In the genomic region with DNA sequence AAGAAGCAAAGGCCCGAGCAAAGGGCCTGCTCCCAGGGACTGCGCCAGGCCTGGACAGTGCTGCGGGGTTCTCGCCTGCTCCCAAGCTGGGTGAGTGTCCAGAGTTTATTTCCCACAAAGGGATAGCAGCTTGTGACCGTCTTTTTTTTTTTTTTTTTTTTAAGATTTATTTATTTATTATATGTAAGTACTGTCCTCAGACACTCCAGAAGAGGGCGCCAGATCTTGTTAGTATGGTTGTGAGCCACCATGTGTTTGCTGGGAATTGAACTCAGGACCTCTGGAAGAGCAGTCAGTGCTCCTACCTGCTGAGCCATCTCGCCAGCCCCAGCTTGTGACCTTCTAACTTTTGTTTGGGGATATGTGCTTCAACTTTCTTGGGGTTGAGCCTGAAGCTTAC, we compare ENCODE assay signal across 11 mouse cellular contexts. TPM values are rescaled to one million over a fixed set of nuclear protein-coding genes. Genes with fewer than 3 reads are reported as not detected.
DNase-seq lines count a peak whose midpoint lies in the region; ATAC-seq and TF ChIP-seq lines count a peak whose summit lies in the region.
"Had no signal": no experiment of that assay in that cellular context is flagged by ENCODE, and none has a peak within 500 bp of the region (broad histone marks: within the 10 kb centered on the region; RNA-seq: fewer than 3 reads in every experiment).

No protein-coding gene starts in this region.

- H3K27ac ChIP-seq in kidney, adult 2 months (ENCODE audit: insufficient read depth, low read depth, low read length): no peak overlapping the region
- H3K27ac ChIP-seq in embryonic facial prominence, embryonic 11.5 days (replicated peaks; ENCODE audit: low read depth, low read length): no peak overlapping the region
- no peak overlapping the region for H3K27ac ChIP-seq in midbrain, embryonic 16.5 days (ENCODE audit: low read length)
- H3K27ac ChIP-seq: embryonic facial prominence, embryonic 12.5 days; limb, embryonic 15.5 days had no signal

- no peaks in the 10 kb centered on the region for H3K9me3 ChIP-seq in embryonic facial prominence, embryonic 11.5 days (replicated peaks; ENCODE audit: control insufficient read depth, low read length)
- no peaks in the 10 kb centered on the region for H3K9me3 ChIP-seq in midbrain, embryonic 16.5 days (replicated peaks; ENCODE audit: control insufficient read depth, low read length, poor library complexity, severe bottlenecking)
- H3K9me3 ChIP-seq: embryonic facial prominence, embryonic 12.5 days; limb, embryonic 15.5 days had no signal

- no peak overlapping the region for H3K4me3 ChIP-seq in kidney, adult 2 months (ENCODE audit: insufficient read depth, low read depth, low read length)
- H3K4me3 ChIP-seq in embryonic facial prominence, embryonic 11.5 days (ENCODE audit: low read depth, low read length): no peak overlapping the region
- no peak overlapping the region for H3K4me3 ChIP-seq in midbrain, embryonic 16.5 days (ENCODE audit: low read depth, low read length)
- H3K4me3 ChIP-seq: embryonic facial prominence, embryonic 12.5 days; limb, embryonic 15.5 days; myocyte had no signal

- no peaks in the 10 kb centered on the region for H3K27me3 ChIP-seq in kidney, adult 2 months (replicated peaks; ENCODE audit: control insufficient read depth, insufficient read depth, low read length)
- H3K27me3 ChIP-seq in embryonic facial prominence, embryonic 11.5 days (ENCODE audit: control insufficient read depth, insufficient read depth, low read length): no peaks in the 10 kb centered on the region
- no peaks in the 10 kb centered on the region for H3K27me3 ChIP-seq in midbrain, embryonic 16.5 days (ENCODE audit: control insufficient read depth, insufficient read depth, low read depth, low read length)
- H3K27me3 ChIP-seq: embryonic facial prominence, embryonic 12.5 days; limb, embryonic 15.5 days had no signal

- WGBS in kidney, adult 2 months: 68% methylated on average over 7 of the region's 7 CpGs
- 80% methylated on average over 7 of the region's 7 CpGs for WGBS in embryonic facial prominence, embryonic 11.5 days
- WGBS in midbrain, embryonic 16.5 days: 77% methylated on average over 7 of the region's 7 CpGs

- TF ChIP-seq CTCF in kidney, adult 2 months (conservative IDR thresholded peaks at IDR 0.05; ENCODE audit: insufficient read depth, insufficient read length, low read depth, low read length): 0 out of 2 replicates have a peak, but pooled peaks have one; percentile 15

- no peak for DNase-seq in kidney, adult 2 months
- DNase-seq in kidney, adult 18-20 months: no peak
- DNase-seq in 3T3-L1 (ENCODE audit: low read depth, low spot score): peak; percentile 64
- DNase-seq in A20 (ENCODE audit: low read depth, low spot score): peak; percentile 53
- DNase-seq in embryonic facial prominence, embryonic 11.5 days (ENCODE audit: low spot score): peak; percentile 49

- ATAC-seq in embryonic facial prominence, embryonic 11.5 days (replicated peaks; ENCODE audit: insufficient number of reproducible peaks, low FRiP score, low TSS enrichment, low read depth): no peak
- no peak for ATAC-seq in frontal cortex, adult (ENCODE audit: low TSS enrichment)
- no peak for ATAC-seq in midbrain, embryonic 16.5 days
- ATAC-seq: inflammation-experienced regulatory T-cells, adult 6 months had no signal

- H3K36me3 ChIP-seq in kidney, adult 2 months (ENCODE audit: control insufficient read depth, insufficient read depth, low read length): peaks cover 40% of the 10 kb centered on the region
- peaks cover 33% of the 10 kb centered on the region for H3K36me3 ChIP-seq in embryonic facial prominence, embryonic 11.5 days (replicated peaks; ENCODE audit: control insufficient read depth, insufficient read depth, low read depth, low read length)
- peaks cover 67% of the 10 kb centered on the region for H3K36me3 ChIP-seq in midbrain, embryonic 16.5 days (ENCODE audit: control insufficient read depth, insufficient read depth, low read length)

- TF ChIP-seq POLR2A in kidney, adult 2 months (IDR thresholded peaks at IDR 0.05; ENCODE audit: low read depth, low read length): no peak

- H3K4me2 ChIP-seq in embryonic facial prominence, embryonic 11.5 days (ENCODE audit: low read depth, low read length): no peak overlapping the region
- no peak overlapping the region for H3K4me2 ChIP-seq in midbrain, embryonic 16.5 days (ENCODE audit: low read length)
- H3K4me2 ChIP-seq: embryonic facial prominence, embryonic 12.5 days; limb, embryonic 15.5 days had no signal

- H3K4me1 ChIP-seq in kidney, adult 2 months (ENCODE audit: control insufficient read depth, insufficient read depth, low read length): peaks cover 3% of the 10 kb centered on the region; the same call in 1 of the 2 replicates
- H3K4me1 ChIP-seq in embryonic facial prominence, embryonic 11.5 days (ENCODE audit: control insufficient read depth, insufficient read depth, low read length): no peaks in the 10 kb centered on the region
- H3K4me1 ChIP-seq in midbrain, embryonic 16.5 days (ENCODE audit: control insufficient read depth, insufficient read depth, low read length): no peaks in the 10 kb centered on the region
- H3K4me1 ChIP-seq: embryonic facial prominence, embryonic 12.5 days; limb, embryonic 15.5 days had no signal

- H3K9ac ChIP-seq in embryonic facial prominence, embryonic 11.5 days (replicated peaks; ENCODE audit: low read length): no peak overlapping the region
- no peak overlapping the region for H3K9ac ChIP-seq in midbrain, embryonic 16.5 days (ENCODE audit: low read depth, low read length)
- H3K9ac ChIP-seq: embryonic facial prominence, embryonic 12.5 days; limb, embryonic 15.5 days had no signal

RNA-seq across cellular contexts. Expression of gene Ccnl2, which starts 8.7 kb away (rescaled TPM):
- 54.1 and 56.8 TPM in 2 replicates for polyA plus RNA-seq in kidney, adult 2 months (2012; rRNA removed)
- 170 and 173 TPM in 2 replicates for polyA plus RNA-seq in embryonic facial prominence, embryonic 11.5 days (2014; fragmentation: Nextera tagmentation; extraction: Ambion mirVana)
- 148 and 154 TPM in 2 replicates for polyA plus RNA-seq in midbrain, embryonic 16.5 days (2015; fragmentation: Nextera tagmentation; extraction: Ambion mirVana)

RNA-seq across cellular contexts. Expression of gene Aurkaip1, which starts 10.0 kb away (rescaled TPM):
- 164 and 195 TPM in 2 replicates for polyA plus RNA-seq in kidney, adult 2 months (2012; rRNA removed)
- 121 and 123 TPM in 2 replicates for polyA plus RNA-seq in embryonic facial prominence, embryonic 11.5 days (2014; fragmentation: Nextera tagmentation; extraction: Ambion mirVana)
- polyA plus RNA-seq in midbrain, embryonic 16.5 days (2015; fragmentation: Nextera tagmentation; extraction: Ambion mirVana): 131 and 134 TPM in 2 replicates

RNA-seq across cellular contexts. Expression of gene Mrpl20, which starts 18.3 kb away (rescaled TPM):
- 83.1 and 91.1 TPM in 2 replicates for polyA plus RNA-seq in kidney, adult 2 months (2012; rRNA removed)
- 250 and 256 TPM in 2 replicates for polyA plus RNA-seq in embryonic facial prominence, embryonic 11.5 days (2014; fragmentation: Nextera tagmentation; extraction: Ambion mirVana)
- polyA plus RNA-seq in midbrain, embryonic 16.5 days (2015; fragmentation: Nextera tagmentation; extraction: Ambion mirVana): 243 and 257 TPM in 2 replicates

RNA-seq across cellular contexts. Expression of gene Mxra8, which starts 18.5 kb away (rescaled TPM):
- 98.0 and 115 TPM in 2 replicates for polyA plus RNA-seq in kidney, adult 2 months (2012; rRNA removed)
- polyA plus RNA-seq in embryonic facial prominence, embryonic 11.5 days (2014; fragmentation: Nextera tagmentation; extraction: Ambion mirVana): 34.4 and 38.2 TPM in 2 replicates
- polyA plus RNA-seq in midbrain, embryonic 16.5 days (2015; fragmentation: Nextera tagmentation; extraction: Ambion mirVana): 16.9 and 21.1 TPM in 2 replicates

RNA-seq across cellular contexts. Expression of gene Dvl1, which starts 26.2 kb away (rescaled TPM):
- polyA plus RNA-seq in kidney, adult 2 months (2012; rRNA removed): 123 and 174 TPM in 2 replicates
- 6.8 and 7.7 TPM in 2 replicates for polyA plus RNA-seq in embryonic facial prominence, embryonic 11.5 days (2014; fragmentation: Nextera tagmentation; extraction: Ambion mirVana)
- 10.3 and 11.0 TPM in 2 replicates for polyA plus RNA-seq in midbrain, embryonic 16.5 days (2015; fragmentation: Nextera tagmentation; extraction: Ambion mirVana)

Comparison
In these comparisons a context has a peak if more than half of its experiments do, and no peak if none do; other contexts are left out.
1. DNase-seq: peak in 3T3-L1 (single experiment), A20 (single experiment) and embryonic facial prominence, embryonic 11.5 days (single experiment); none in kidney, adult 2 months (single experiment) and kidney, adult 18-20 months (single experiment).